Mouse (Mus musculus) ES-E14 (cell line): Measurements from ENCODE around the gene Col4a2.

Experiments used
- CHD2 ChIP-seq: IDR thresholded peaks from 2 replicates; pipeline ENCODE4 v1.6.1; 2014; ENCODE audit warnings: mild to moderate bottlenecking, low read depth, low read length, inconsistent platforms
- HCFC1 ChIP-seq: IDR thresholded peaks from 2 replicates; pipeline ENCODE4 v1.6.1; 2012; ENCODE audit warnings: low read length, inconsistent platforms, borderline replicate concordance; ENCODE audit not compliant: insufficient read depth

DNA sequence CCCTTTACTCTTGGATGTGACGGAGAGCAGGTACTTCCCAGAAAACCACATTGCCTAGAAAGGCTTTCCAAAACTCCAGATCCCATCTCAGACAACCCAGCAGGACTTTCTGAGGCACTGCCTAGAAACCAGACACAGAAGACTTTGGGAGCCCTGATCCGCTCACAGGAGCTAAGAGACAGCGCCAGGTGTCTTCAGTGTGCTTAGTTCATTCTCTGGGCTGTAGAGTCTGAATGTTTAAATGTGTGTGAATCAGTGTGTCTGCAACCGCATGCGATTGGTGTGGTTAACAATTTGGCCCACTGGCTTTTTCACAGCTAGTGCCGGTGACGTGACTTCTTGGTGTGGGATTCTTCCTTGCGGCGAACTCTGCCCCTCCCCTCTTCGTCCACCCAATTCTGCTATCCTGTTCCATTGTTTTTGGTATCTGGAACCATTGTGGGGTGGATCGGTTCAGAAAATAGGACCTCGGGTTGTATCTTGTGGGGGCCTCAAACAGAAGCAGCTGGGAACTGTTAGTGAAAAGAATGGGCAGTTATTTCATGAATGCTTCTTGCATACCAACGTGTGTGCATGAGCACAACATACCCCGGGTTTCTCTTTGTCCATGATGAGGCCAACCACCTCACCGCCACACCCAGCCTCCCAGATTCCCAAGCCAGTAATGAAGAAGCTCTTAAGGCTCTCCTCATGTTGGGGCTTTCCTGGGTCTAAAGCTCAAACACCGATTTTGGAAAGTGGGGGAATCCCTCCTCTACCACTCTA, 2.8 kb downstream of the Col4a2 start:
- no peak for TF ChIP-seq CHD2
- TF ChIP-seq HCFC1: no peak
